Mouse (Mus musculus) hindbrain, embryonic 12.5 days (tissue): ENCODE results near the gene Man2a1. TPM values are rescaled to one million over a fixed set of nuclear protein-coding genes. Genes with fewer than 3 reads are reported as not detected.

Experiments
- ATAC-seq: fragments of 200-750 bp; cut with Nextera tagmentation; 2 replicates; pipeline ENCODE4 v1.8.0; 2017; ENCODE audit warnings: moderate TSS enrichment; ENCODE audit not compliant: low FRiP score
- H3K27ac ChIP-seq: fragments of 300-500 bp; sonication (generic); 2 replicates; pipeline ENCODE4 v1.5.1; 2016; ENCODE audit warnings: mild to moderate bottlenecking
- H3K27me3 ChIP-seq: fragments of 300-500 bp; sonication (generic); 2 replicates; pipeline ENCODE4 v1.6.1; 2016; ENCODE audit warnings: mild to moderate bottlenecking
- H3K36me3 ChIP-seq: fragments of 300-500 bp; sonication (generic); 2 replicates; pipeline ENCODE4 v1.6.1; 2016; ENCODE audit warnings: mild to moderate bottlenecking
- H3K4me1 ChIP-seq: fragments of 300-500 bp; sonication (generic); 2 replicates; pipeline ENCODE4 v1.6.1; 2016
- H3K4me2 ChIP-seq: fragments of 300-500 bp; sonication (generic); replicated peaks from 2 replicates; pipeline ENCODE4 v1.6.1; 2016; ENCODE audit warnings: mild to moderate bottlenecking
- H3K4me3 ChIP-seq: fragments of 300-500 bp; sonication (generic); 2 replicates; pipeline ENCODE4 v1.5.1; 2016; ENCODE audit warnings: mild to moderate bottlenecking
- H3K9ac ChIP-seq: fragments of 300-500 bp; sonication (generic); 2 replicates; pipeline ENCODE4 v1.6.1; 2016; ENCODE audit warnings: mild to moderate bottlenecking, moderate library complexity
- H3K9me3 ChIP-seq: fragments of 300-500 bp; sonication (generic); replicated peaks from 2 replicates; pipeline ENCODE4 v1.6.1; 2016; ENCODE audit warnings: mild to moderate bottlenecking
- WGBS: fragments of 180-500 bp; shearing (Covaris S2); methylation state at CpG from one replicate; pipeline ENCODE4 v1.1.7; 2016; 5-methylcytosine and 5-hydroxymethylcytosine counted together
- polyA plus RNA-seq: library from polyadenylated mRNA; unstranded; fragments of >200 nt; fragmentation: Nextera tagmentation; extraction: Ambion mirVana; gene quantifications from 2 replicates; pipeline ENCODE4 v1.2.1, GENCODE M21; 2016

Gene Man2a1
- polyA plus RNA-seq, 1 experiment from 2014 or later, result 6.5 TPM

GRCm38 (mm10) chr17:64604163-64604562 is 3.6 kb downstream of the Man2a1 start:
- 70% methylated on average over 5 of the region's 5 CpGs for WGBS
- H3K9ac ChIP-seq, result no peak overlapping the region
- H3K27me3 ChIP-seq, result no peaks in the 10 kb centered on the region
- ATAC-seq, result no peak
- no peak overlapping the region for H3K4me2 ChIP-seq
- H3K27ac ChIP-seq, result no peak overlapping the region
- no peaks in the 10 kb centered on the region for H3K9me3 ChIP-seq
- no peaks in the 10 kb centered on the region for H3K36me3 ChIP-seq
- peaks cover 25% of the 10 kb centered on the region for H3K4me1 ChIP-seq
- no peak overlapping the region for H3K4me3 ChIP-seq

GRCm38 (mm10) chr17:64608228-64608627 is 7.7 kb downstream of the Man2a1 start:
- H3K27me3 ChIP-seq, result no peaks in the 10 kb centered on the region
- peaks cover 10% of the 10 kb centered on the region for H3K4me1 ChIP-seq
- no peak for ATAC-seq
- no peak overlapping the region for H3K4me3 ChIP-seq
- no peaks in the 10 kb centered on the region for H3K36me3 ChIP-seq
- no peak overlapping the region for H3K9ac ChIP-seq
- no peak overlapping the region for H3K4me2 ChIP-seq
- 89% methylated on average over 6 of the region's 6 CpGs for WGBS
- no peak overlapping the region for H3K27ac ChIP-seq
- H3K9me3 ChIP-seq, result no peaks in the 10 kb centered on the region

GRCm38 (mm10) chr17:64608923-64609598 is 8.5 kb downstream of the Man2a1 start:
- no peaks in the 10 kb centered on the region for H3K9me3 ChIP-seq
- no peak overlapping the region for H3K4me2 ChIP-seq
- WGBS, result 84% methylated on average over 6 of the region's 6 CpGs
- no peaks in the 10 kb centered on the region for H3K27me3 ChIP-seq
- H3K36me3 ChIP-seq, result no peaks in the 10 kb centered on the region
- H3K4me3 ChIP-seq, result no peak overlapping the region
- no peak overlapping the region for H3K27ac ChIP-seq
- peaks cover 3% of the 10 kb centered on the region; the same call in 1 of the 2 replicates for H3K4me1 ChIP-seq
- no peak overlapping the region for H3K9ac ChIP-seq
- no peak for ATAC-seq

GRCm38 (mm10) chr17:64609741-64610140 is 9.2 kb downstream of the Man2a1 start:
- Histone ChIP-seq H3K9ac (no peak overlapping the region), H3K4me2 (no peak overlapping the region), H3K4me3 (no peak overlapping the region), H3K9me3 (no peaks in the 10 kb centered on the region), H3K4me1 (no peaks in the 10 kb centered on the region), H3K27me3 (no peaks in the 10 kb centered on the region), H3K27ac (no peak overlapping the region), H3K36me3 (no peaks in the 10 kb centered on the region)
- no peak for ATAC-seq
- 57% methylated on average over 3 of the region's 3 CpGs for WGBS

GRCm38 (mm10) chr17:64611426-64611825 is 10.9 kb downstream of the Man2a1 start:
- ATAC-seq, result no peak
- H3K27ac ChIP-seq, result no peak overlapping the region
- WGBS, result 90% methylated on average over 5 of the region's 5 CpGs
- no peak overlapping the region for H3K4me2 ChIP-seq
- H3K9ac ChIP-seq, result no peak overlapping the region
- no peaks in the 10 kb centered on the region for H3K36me3 ChIP-seq
- H3K4me1 ChIP-seq, result no peaks in the 10 kb centered on the region
- no peaks in the 10 kb centered on the region for H3K9me3 ChIP-seq
- no peak overlapping the region for H3K4me3 ChIP-seq
- no peaks in the 10 kb centered on the region for H3K27me3 ChIP-seq

- Histone ChIP-seq H3K27ac (no peak overlapping the region), H3K9ac (no peak overlapping the region), H3K4me3 (no peak overlapping the region), H3K4me2 (no peak overlapping the region), H3K9me3 (no peaks in the 10 kb centered on the region), H3K4me1 (no peaks in the 10 kb centered on the region), H3K36me3 (no peaks in the 10 kb centered on the region), H3K27me3 (no peaks in the 10 kb centered on the region)
- 92% methylated on average over 16 of the region's 16 CpGs for WGBS
- ATAC-seq, result no peak
Observed at GRCm38 (mm10) chr17:64612135-64612885, 11.8 kb downstream of the Man2a1 start.

GRCm38 (mm10) chr17:64612930-64613329 is 12.4 kb downstream of the Man2a1 start:
- Histone ChIP-seq H3K27ac (no peak overlapping the region), H3K27me3 (no peaks in the 10 kb centered on the region), H3K9ac (no peak overlapping the region), H3K36me3 (no peaks in the 10 kb centered on the region), H3K9me3 (no peaks in the 10 kb centered on the region), H3K4me3 (no peak overlapping the region), H3K4me2 (no peak overlapping the region), H3K4me1 (no peaks in the 10 kb centered on the region)
- 94% methylated on average over 3 of the region's 3 CpGs for WGBS
- no peak for ATAC-seq

GRCm38 (mm10) chr17:64613351-64613750 is 12.8 kb downstream of the Man2a1 start:
- no peak for ATAC-seq
- no peak overlapping the region for H3K27ac ChIP-seq
- WGBS, result 76% methylated on average over 3 of the region's 3 CpGs

GRCm38 (mm10) chr17:64614804-64615203 is 14.3 kb downstream of the Man2a1 start:
- Histone ChIP-seq H3K27me3 (no peaks in the 10 kb centered on the region), H3K36me3 (no peaks in the 10 kb centered on the region), H3K27ac (no peak overlapping the region), H3K4me1 (peaks cover 2% of the 10 kb centered on the region; the same call in 1 of the 2 replicates), H3K9me3 (no peaks in the 10 kb centered on the region), H3K4me3 (no peak overlapping the region), H3K4me2 (no peak overlapping the region), H3K9ac (no peak overlapping the region)
- 90% methylated on average over 3 of the region's 3 CpGs for WGBS
- no peak for ATAC-seq

More at GRCm38 (mm10) chr17:64613351-64613750, 12.8 kb downstream of the Man2a1 start:
- H3K9me3 ChIP-seq, result no peaks in the 10 kb centered on the region
- no peaks in the 10 kb centered on the region for H3K36me3 ChIP-seq
- H3K4me3 ChIP-seq, result no peak overlapping the region
- no peak overlapping the region for H3K9ac ChIP-seq
- no peaks in the 10 kb centered on the region for H3K27me3 ChIP-seq
- H3K4me1 ChIP-seq, result no peaks in the 10 kb centered on the region
- no peak overlapping the region for H3K4me2 ChIP-seq

GRCm38 (mm10) chr17:64615420-64615819 is 14.9 kb downstream of the Man2a1 start:
- no peaks in the 10 kb centered on the region for H3K36me3 ChIP-seq
- no peak overlapping the region for H3K4me2 ChIP-seq
- H3K27me3 ChIP-seq, result no peaks in the 10 kb centered on the region
- H3K9ac ChIP-seq, result no peak overlapping the region
- 83% methylated on average over 6 of the region's 6 CpGs for WGBS
- peaks cover 6% of the 10 kb centered on the region; the same call in 1 of the 2 replicates for H3K4me1 ChIP-seq
- no peaks in the 10 kb centered on the region for H3K9me3 ChIP-seq
- no peak for ATAC-seq
- H3K27ac ChIP-seq, result no peak overlapping the region
- H3K4me3 ChIP-seq, result no peak overlapping the region

GRCm38 (mm10) chr17:64616259-64616658 is 15.7 kb downstream of the Man2a1 start:
- no peaks in the 10 kb centered on the region for H3K9me3 ChIP-seq
- 82% methylated on average over 6 of the region's 6 CpGs for WGBS
- H3K4me1 ChIP-seq, result peaks cover 10% of the 10 kb centered on the region
- no peaks in the 10 kb centered on the region for H3K36me3 ChIP-seq
- H3K27ac ChIP-seq, result no peak overlapping the region
- no peak overlapping the region for H3K4me3 ChIP-seq
- no peak overlapping the region for H3K9ac ChIP-seq
- no peak for ATAC-seq
- H3K27me3 ChIP-seq, result no peaks in the 10 kb centered on the region
- no peak overlapping the region for H3K4me2 ChIP-seq

- WGBS, result 86% methylated on average over 4 of the region's 4 CpGs
- no peak for ATAC-seq
- no peaks in the 10 kb centered on the region for H3K36me3 ChIP-seq
Observed at GRCm38 (mm10) chr17:64617838-64618237, 17.3 kb downstream of the Man2a1 start.

GRCm38 (mm10) chr17:64618996-64619395 is 18.5 kb downstream of the Man2a1 start:
- H3K36me3 ChIP-seq, result no peaks in the 10 kb centered on the region
- H3K9ac ChIP-seq, result no peak overlapping the region
- ATAC-seq, result no peak
- H3K9me3 ChIP-seq, result no peaks in the 10 kb centered on the region
- no peak overlapping the region for H3K4me2 ChIP-seq
- WGBS, result 79% methylated on average over 4 of the region's 4 CpGs
- H3K4me3 ChIP-seq, result no peak overlapping the region
- no peaks in the 10 kb centered on the region for H3K27me3 ChIP-seq
- peaks cover 15% of the 10 kb centered on the region for H3K4me1 ChIP-seq
- H3K27ac ChIP-seq, result no peak overlapping the region

More at GRCm38 (mm10) chr17:64617838-64618237, 17.3 kb downstream of the Man2a1 start:
- H3K27me3 ChIP-seq, result no peaks in the 10 kb centered on the region
- peaks cover 15% of the 10 kb centered on the region for H3K4me1 ChIP-seq
- no peaks in the 10 kb centered on the region for H3K9me3 ChIP-seq
- H3K27ac ChIP-seq, result no peak overlapping the region
- H3K9ac ChIP-seq, result no peak overlapping the region
- no peak overlapping the region for H3K4me2 ChIP-seq
- H3K4me3 ChIP-seq, result no peak overlapping the region
